12 mouse cellular contexts compared by ENCODE assay signal in genomic region chr11:106814601-106815320, GRCm38 (mm10). TPM values are rescaled to one million over a fixed set of nuclear protein-coding genes. Genes with fewer than 3 reads are reported as not detected.
A peak's percentile ranks its signal among the peaks of the same experiment; 100 is the strongest.
DNase-seq lines count a peak whose midpoint lies in the region; ATAC-seq and TF ChIP-seq lines count a peak whose summit lies in the region.
"Had no signal": no experiment of that assay in that cellular context is flagged by ENCODE, and none has a peak within 500 bp of the region (broad histone marks: within the 10 kb centered on the region; RNA-seq: fewer than 3 reads in every experiment).

No protein-coding gene starts in this region.

- no peak for TF ChIP-seq CTCF in midbrain, postnatal 0 days (IDR thresholded peaks at IDR 0.05)

- no peak for ATAC-seq in midbrain, postnatal 0 days (ENCODE audit: low FRiP score)
- ATAC-seq in midbrain, embryonic 15.5 days (replicated peaks): no peak
- ATAC-seq in embryonic facial prominence, embryonic 12.5 days (ENCODE audit: insufficient number of reproducible peaks, insufficient read depth, low FRiP score, low TSS enrichment): no peak
- ATAC-seq: intestine, embryonic 16.5 days had no signal

- no peak overlapping the region for H3K4me2 ChIP-seq in midbrain, postnatal 0 days (ENCODE audit: low read depth, low read length, poor library complexity, severe bottlenecking)
- no peak overlapping the region for H3K4me2 ChIP-seq in midbrain, embryonic 15.5 days
- no peak overlapping the region for H3K4me2 ChIP-seq in embryonic facial prominence, embryonic 12.5 days (replicated peaks)
- H3K4me2 ChIP-seq: lung, embryonic 14.5 days had no signal

- H3K9ac ChIP-seq in midbrain, postnatal 0 days (replicated peaks; ENCODE audit: low read length, poor library complexity, severe bottlenecking): no peak overlapping the region
- H3K9ac ChIP-seq in midbrain, embryonic 15.5 days: no peak overlapping the region
- no peak overlapping the region for H3K9ac ChIP-seq in embryonic facial prominence, embryonic 12.5 days
- H3K9ac ChIP-seq: lung, embryonic 14.5 days had no signal

- H3K9me3 ChIP-seq in midbrain, postnatal 0 days (ENCODE audit: low read length): no peaks in the 10 kb centered on the region
- no peaks in the 10 kb centered on the region for H3K9me3 ChIP-seq in midbrain, embryonic 15.5 days
- H3K9me3 ChIP-seq in embryonic facial prominence, embryonic 12.5 days: no peaks in the 10 kb centered on the region
- H3K9me3 ChIP-seq: G1E; midbrain, embryonic 10.5 days had no signal

- H3K36me3 ChIP-seq in midbrain, postnatal 0 days (ENCODE audit: insufficient read depth, low read length): peaks cover 43% of the 10 kb centered on the region
- peaks cover 42% of the 10 kb centered on the region for H3K36me3 ChIP-seq in midbrain, embryonic 15.5 days (replicated peaks)
- H3K36me3 ChIP-seq in embryonic facial prominence, embryonic 12.5 days: peaks cover 80% of the 10 kb centered on the region

- WGBS in midbrain, postnatal 0 days: 88% methylated on average over 14 of the region's 14 CpGs
- WGBS in midbrain, embryonic 15.5 days: 80% methylated on average over 14 of the region's 14 CpGs
- 41% methylated on average over 14 of the region's 14 CpGs for WGBS in embryonic facial prominence, embryonic 12.5 days

- H3K27ac ChIP-seq in midbrain, postnatal 0 days (ENCODE audit: low read depth, low read length): no peak overlapping the region
- no peak overlapping the region for H3K27ac ChIP-seq in midbrain, embryonic 15.5 days
- H3K27ac ChIP-seq in embryonic facial prominence, embryonic 12.5 days: peak overlapping the region; percentile 36; the same call in 1 of the 2 replicates
- H3K27ac ChIP-seq: midbrain, embryonic 10.5 days had no signal

- DNase-seq in heart, adult 11 months: peak; percentile 88
- no peak for DNase-seq in heart, adult 8-10 months (ENCODE audit: low spot score)
- DNase-seq in midbrain, postnatal 0 days (ENCODE audit: low spot score): peak; percentile 55
- peak; percentile 17 for DNase-seq in mesoderm, embryonic 11.5 days (ENCODE audit: low read depth, low spot score)
- DNase-seq in frontal cortex, postnatal 10 days (ENCODE audit: low spot score in 2 of 2): no peak
- no peak for DNase-seq in urinary bladder, postnatal 25 days (ENCODE audit: low spot score)
- DNase-seq: lung, embryonic 14.5 days had no signal

- no peaks in the 10 kb centered on the region for H3K27me3 ChIP-seq in midbrain, postnatal 0 days (ENCODE audit: insufficient read depth, low read length)
- no peaks in the 10 kb centered on the region for H3K27me3 ChIP-seq in midbrain, embryonic 15.5 days (replicated peaks)
- H3K27me3 ChIP-seq in embryonic facial prominence, embryonic 12.5 days: no peaks in the 10 kb centered on the region

- no peak overlapping the region for H3K4me3 ChIP-seq in midbrain, postnatal 0 days (ENCODE audit: low read depth, low read length)
- no peak overlapping the region for H3K4me3 ChIP-seq in midbrain, embryonic 15.5 days
- no peak overlapping the region for H3K4me3 ChIP-seq in embryonic facial prominence, embryonic 12.5 days
- H3K4me3 ChIP-seq: midbrain, embryonic 10.5 days had no signal

- H3K4me1 ChIP-seq in midbrain, postnatal 0 days (ENCODE audit: insufficient read depth, low read length): no peaks in the 10 kb centered on the region
- peaks cover 13% of the 10 kb centered on the region; the same call in 1 of the 2 replicates for H3K4me1 ChIP-seq in midbrain, embryonic 15.5 days
- peaks cover 14% of the 10 kb centered on the region for H3K4me1 ChIP-seq in embryonic facial prominence, embryonic 12.5 days
- H3K4me1 ChIP-seq: midbrain, embryonic 10.5 days had no signal

RNA-seq across cellular contexts. Expression of gene Cep95, which starts 25.7 kb away (rescaled TPM):
- 1 to 10 TPM; 3.3 to 6.1 (median 5.3) TPM for total RNA-seq in heart, adult 8-10 months (2022)
- 6.0 and 13.3 TPM in 2 replicates for total RNA-seq in midbrain, postnatal 0 days (2014; rRNA removed)
- polyA plus RNA-seq in midbrain, postnatal 0 days (2015; fragmentation: Nextera tagmentation; extraction: Ambion mirVana): 6.0 and 7.9 TPM in 2 replicates
- 17.0 and 17.3 TPM in 2 replicates for polyA plus RNA-seq in midbrain, embryonic 15.5 days (2015; fragmentation: Nextera tagmentation; extraction: Ambion mirVana)
- polyA plus RNA-seq in embryonic facial prominence, embryonic 12.5 days (2016; fragmentation: Nextera tagmentation; extraction: Ambion mirVana): 28.1 and 30.2 TPM in 2 replicates

RNA-seq across cellular contexts. Expression of gene Ddx5, which starts 25.8 kb away (rescaled TPM):
- 100 to 1,000 TPM; 247 to 395 (median 323) TPM for total RNA-seq in heart, adult 8-10 months (2022)
- 408 and 459 TPM in 2 replicates for total RNA-seq in midbrain, postnatal 0 days (2014; rRNA removed)
- polyA plus RNA-seq in midbrain, postnatal 0 days (2015; fragmentation: Nextera tagmentation; extraction: Ambion mirVana): 260 and 301 TPM in 2 replicates
- 370 and 394 TPM in 2 replicates for polyA plus RNA-seq in midbrain, embryonic 15.5 days (2015; fragmentation: Nextera tagmentation; extraction: Ambion mirVana)
- 390 and 406 TPM in 2 replicates for polyA plus RNA-seq in embryonic facial prominence, embryonic 12.5 days (2016; fragmentation: Nextera tagmentation; extraction: Ambion mirVana)

RNA-seq across cellular contexts. Expression of gene Polg2, which starts 35.4 kb away (rescaled TPM):
- total RNA-seq in heart, adult 8-10 months (2022): 1 to 10 TPM; 4.2 to 4.9 (median 4.6) TPM
- total RNA-seq in midbrain, postnatal 0 days (2014; rRNA removed): 6.6 and 9.8 TPM in 2 replicates
- 9.7 and 10.5 TPM in 2 replicates for polyA plus RNA-seq in midbrain, postnatal 0 days (2015; fragmentation: Nextera tagmentation; extraction: Ambion mirVana)
- polyA plus RNA-seq in midbrain, embryonic 15.5 days (2015; fragmentation: Nextera tagmentation; extraction: Ambion mirVana): 9.6 and 10.4 TPM in 2 replicates
- 14.3 and 15.2 TPM in 2 replicates for polyA plus RNA-seq in embryonic facial prominence, embryonic 12.5 days (2016; fragmentation: Nextera tagmentation; extraction: Ambion mirVana)

Comparison
In these comparisons a context has a peak if more than half of its experiments do, and no peak if none do; other contexts are left out.
1. DNase-seq: peak in heart, adult 11 months (single experiment), midbrain, postnatal 0 days (single experiment) and mesoderm, embryonic 11.5 days (single experiment); none in heart, adult 8-10 months (single experiment), frontal cortex, postnatal 10 days (0 of 2) and urinary bladder, postnatal 25 days (single experiment).